Mouse (Mus musculus): Measurements from ENCODE around the gene Htr5a. TPM values are rescaled to one million over a fixed set of nuclear protein-coding genes. Genes with fewer than 3 reads are reported as not detected.

The Htr5a gene
- 0.20 and 0.26 TPM in 2 replicates for polyA plus RNA-seq (2016; fragmentation: Nextera tagmentation; extraction: Ambion mirVana)

- peaks cover 14% of the 10 kb centered on the region for H3K27me3 ChIP-seq (replicated peaks)
- peak; percentile 87 for ATAC-seq (ENCODE audit: low FRiP score, low read depth)
- no peaks in the 10 kb centered on the region for H3K36me3 ChIP-seq
- 5% methylated on average over 25 of the region's 25 CpGs for WGBS
- H3K4me3 ChIP-seq = peak within 1 kb of the TSS; percentile 31
- H3K27ac ChIP-seq = no peak within 1 kb of the TSS
- no peaks in the 10 kb centered on the region for H3K9me3 ChIP-seq
- H3K9ac ChIP-seq = peak within 1 kb of the TSS; percentile 55
- H3K4me2 ChIP-seq (replicated peaks) = peak within 1 kb of the TSS; percentile 66
- H3K4me1 ChIP-seq = peaks cover 7% of the 10 kb centered on the region; the same call in 1 of the 2 replicates
Observed at GRCm38 (mm10) chr5:27841701-27842295, at the start of gene Htr5a. Htr5a (plus strand) TSS chr5:27842149.

- no peaks in the 10 kb centered on the region for H3K27me3 ChIP-seq (replicated peaks)
- WGBS = 25% methylated on average over 8 of the region's 8 CpGs
- peak overlapping the region; percentile 80 for H3K9ac ChIP-seq
- ATAC-seq (ENCODE audit: low FRiP score, low read depth) = no peak
- H3K4me2 ChIP-seq (replicated peaks) = peak overlapping the region; percentile 74
- no peaks in the 10 kb centered on the region for H3K9me3 ChIP-seq
- H3K4me3 ChIP-seq = peak overlapping the region; percentile 73
- peaks cover 15% of the 10 kb centered on the region for H3K4me1 ChIP-seq
- peaks cover 20% of the 10 kb centered on the region for H3K36me3 ChIP-seq
- H3K27ac ChIP-seq = 0 out of 2 replicates have a peak overlapping the region, but pooled peaks have one; percentile 79
Observed at GRCm38 (mm10) chr5:27792173-27792470, 49.8 kb upstream of the Htr5a start.

GRCm38 (mm10) chr5:27792531-27793205 lies 49.3 kb upstream of the Htr5a start:
- WGBS = 66% methylated on average over 9 of the region's 9 CpGs
- H3K4me3 ChIP-seq = no peak overlapping the region
- H3K27ac ChIP-seq = no peak overlapping the region
- H3K9me3 ChIP-seq = no peaks in the 10 kb centered on the region
- ATAC-seq (ENCODE audit: low FRiP score, low read depth) = no peak
- H3K36me3 ChIP-seq = peaks cover 15% of the 10 kb centered on the region
- peaks cover 15% of the 10 kb centered on the region for H3K4me1 ChIP-seq
- H3K4me2 ChIP-seq (replicated peaks) = peak overlapping the region; percentile 74
- no peaks in the 10 kb centered on the region for H3K27me3 ChIP-seq (replicated peaks)
- no peak overlapping the region for H3K9ac ChIP-seq

GRCm38 (mm10) chr5:27793923-27794322 lies 48.0 kb upstream of the Htr5a start:
- Histone ChIP-seq H3K4me1 (peaks cover 15% of the 10 kb centered on the region), H3K9ac (no peak overlapping the region), H3K4me2 (replicated peaks) (no peak overlapping the region), H3K9me3 (no peaks in the 10 kb centered on the region), H3K27ac (no peak overlapping the region), H3K4me3 (no peak overlapping the region), H3K36me3 (peaks cover 6% of the 10 kb centered on the region; the same call in 1 of the 2 replicates), H3K27me3 (replicated peaks) (no peaks in the 10 kb centered on the region)
- 22% methylated on average over 1 of the region's 1 CpGs for WGBS
- ATAC-seq (ENCODE audit: low FRiP score, low read depth) = no peak

GRCm38 (mm10) chr5:27814282-27814681 lies 27.7 kb upstream of the Htr5a start:
- WGBS = 86% methylated on average over 2 of the region's 2 CpGs

GRCm38 (mm10) chr5:27818840-27819672 lies 22.9 kb upstream of the Htr5a start:
- Histone ChIP-seq H3K27ac (no peak overlapping the region), H3K36me3 (no peaks in the 10 kb centered on the region), H3K4me2 (replicated peaks) (no peak overlapping the region), H3K9me3 (no peaks in the 10 kb centered on the region), H3K27me3 (replicated peaks) (no peaks in the 10 kb centered on the region), H3K4me3 (no peak overlapping the region), H3K9ac (no peak overlapping the region), H3K4me1 (no peaks in the 10 kb centered on the region)
- 76% methylated on average over 3 of the region's 3 CpGs for WGBS
- ATAC-seq (ENCODE audit: low FRiP score, low read depth) = no peak

More at GRCm38 (mm10) chr5:27814282-27814681, 27.7 kb upstream of the Htr5a start:
- Histone ChIP-seq H3K9ac (no peak overlapping the region), H3K9me3 (no peaks in the 10 kb centered on the region), H3K4me3 (no peak overlapping the region), H3K4me1 (no peaks in the 10 kb centered on the region), H3K4me2 (replicated peaks) (no peak overlapping the region), H3K36me3 (no peaks in the 10 kb centered on the region), H3K27ac (no peak overlapping the region), H3K27me3 (replicated peaks) (no peaks in the 10 kb centered on the region)
- no peak for ATAC-seq (ENCODE audit: low FRiP score, low read depth)

- no peak for ATAC-seq (ENCODE audit: low FRiP score, low read depth)
- 84% methylated on average over 6 of the region's 6 CpGs for WGBS
- no peak overlapping the region for H3K4me2 ChIP-seq (replicated peaks)
Observed at GRCm38 (mm10) chr5:27821161-27821560, 20.8 kb upstream of the Htr5a start.

GRCm38 (mm10) chr5:27827971-27828370 lies 14.0 kb upstream of the Htr5a start:
- H3K27ac ChIP-seq = no peak overlapping the region
- no peak overlapping the region for H3K4me2 ChIP-seq (replicated peaks)
- no peak overlapping the region for H3K9ac ChIP-seq
- no peaks in the 10 kb centered on the region for H3K36me3 ChIP-seq
- H3K4me3 ChIP-seq = no peak overlapping the region
- WGBS = 56% methylated on average over 7 of the region's 7 CpGs
- no peak for ATAC-seq (ENCODE audit: low FRiP score, low read depth)
- no peaks in the 10 kb centered on the region for H3K9me3 ChIP-seq
- H3K4me1 ChIP-seq = no peaks in the 10 kb centered on the region
- H3K27me3 ChIP-seq (replicated peaks) = no peaks in the 10 kb centered on the region

More at GRCm38 (mm10) chr5:27821161-27821560, 20.8 kb upstream of the Htr5a start:
- H3K27ac ChIP-seq = no peak overlapping the region
- H3K27me3 ChIP-seq (replicated peaks) = no peaks in the 10 kb centered on the region
- H3K9me3 ChIP-seq = no peaks in the 10 kb centered on the region
- H3K4me1 ChIP-seq = no peaks in the 10 kb centered on the region
- H3K36me3 ChIP-seq = no peaks in the 10 kb centered on the region
- H3K9ac ChIP-seq = no peak overlapping the region
- H3K4me3 ChIP-seq = no peak overlapping the region

- Histone ChIP-seq H3K9ac (no peak overlapping the region), H3K36me3 (no peaks in the 10 kb centered on the region), H3K9me3 (no peaks in the 10 kb centered on the region), H3K4me1 (no peaks in the 10 kb centered on the region), H3K4me2 (replicated peaks) (no peak overlapping the region), H3K4me3 (no peak overlapping the region), H3K27ac (no peak overlapping the region), H3K27me3 (replicated peaks) (no peaks in the 10 kb centered on the region)
- ATAC-seq (ENCODE audit: low FRiP score, low read depth) = no peak
- 86% methylated on average over 2 of the region's 2 CpGs for WGBS
Observed at GRCm38 (mm10) chr5:27835096-27835495, 6.9 kb upstream of the Htr5a start.

- 47% methylated on average over 4 of the region's 4 CpGs for WGBS
- Histone ChIP-seq H3K36me3 (no peaks in the 10 kb centered on the region), H3K9me3 (no peaks in the 10 kb centered on the region), H3K4me2 (replicated peaks) (no peak overlapping the region), H3K4me3 (no peak overlapping the region), H3K27me3 (replicated peaks) (peaks cover 13% of the 10 kb centered on the region), H3K27ac (no peak overlapping the region), H3K9ac (no peak overlapping the region), H3K4me1 (peaks cover 7% of the 10 kb centered on the region; the same call in 1 of the 2 replicates)
- ATAC-seq (ENCODE audit: low FRiP score, low read depth) = no peak
Observed at GRCm38 (mm10) chr5:27838061-27838460, 3.9 kb upstream of the Htr5a start.

GRCm38 (mm10) chr5:27842671-27843320 lies 847 bp downstream of the Htr5a start:
- peak overlapping the region; percentile 66; the same call in 1 of the 2 replicates for H3K4me2 ChIP-seq (replicated peaks)
- peaks cover 7% of the 10 kb centered on the region; the same call in 1 of the 2 replicates for H3K4me1 ChIP-seq
- no peak overlapping the region for H3K4me3 ChIP-seq
- 75% methylated on average over 28 of the region's 28 CpGs for WGBS
- H3K27ac ChIP-seq = no peak overlapping the region
- H3K27me3 ChIP-seq (replicated peaks) = peaks cover 14% of the 10 kb centered on the region
- no peak overlapping the region for H3K9ac ChIP-seq
- H3K9me3 ChIP-seq = no peaks in the 10 kb centered on the region
- no peak; the same call in 1 of the 2 replicates for ATAC-seq (ENCODE audit: low FRiP score, low read depth)
- H3K36me3 ChIP-seq = no peaks in the 10 kb centered on the region

GRCm38 (mm10) chr5:27846979-27847378 lies 5.0 kb downstream of the Htr5a start:
- H3K4me1 ChIP-seq = peaks cover 3% of the 10 kb centered on the region; the same call in 1 of the 2 replicates
- no peaks in the 10 kb centered on the region for H3K36me3 ChIP-seq
- peaks cover 11% of the 10 kb centered on the region for H3K27me3 ChIP-seq (replicated peaks)
- H3K9me3 ChIP-seq = no peaks in the 10 kb centered on the region
- no peak overlapping the region for H3K27ac ChIP-seq
- no peak for ATAC-seq (ENCODE audit: low FRiP score, low read depth)
- 58% methylated on average over 5 of the region's 5 CpGs for WGBS
- H3K9ac ChIP-seq = no peak overlapping the region
- no peak overlapping the region for H3K4me2 ChIP-seq (replicated peaks)
- no peak overlapping the region for H3K4me3 ChIP-seq

Measured in neural tube, embryonic 12.5 days (tissue).